Mouse (Mus musculus): ENCODE data around the gene Ezr. TPM values are rescaled to one million over a fixed set of nuclear protein-coding genes. Genes with fewer than 3 reads are reported as not detected.
A peak's percentile ranks its signal among the peaks of the same experiment; 100 is the strongest.

Gene Ezr
- polyA plus RNA-seq, 1 experiment from 2014 or later = 94.4 TPM

DNA sequence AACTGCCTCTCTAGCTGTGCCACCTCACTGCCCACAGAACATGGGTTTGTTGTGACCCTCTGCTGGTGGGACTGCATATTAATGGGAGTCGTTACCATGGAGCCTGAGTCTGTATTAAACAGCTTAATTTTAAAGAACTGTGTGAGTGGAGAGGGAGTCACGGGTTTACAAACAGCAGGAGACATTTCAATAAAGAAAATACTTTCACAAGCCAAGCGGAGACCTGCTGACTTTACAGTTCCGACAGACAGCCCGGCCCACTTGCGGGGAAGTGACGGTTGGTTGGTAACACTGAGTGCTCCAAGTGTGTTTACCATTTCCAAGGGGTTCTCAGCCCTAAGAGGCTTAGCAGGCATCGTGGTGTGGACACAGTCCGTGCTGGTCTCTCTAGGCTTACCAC is 36.6 kb downstream of the Ezr start:
- Histone ChIP-seq H3K36me3 (no peaks in the 10 kb centered on the region), H3K27ac (peak overlapping the region; percentile 81), H3K4me1 (replicated peaks) (peaks cover 72% of the 10 kb centered on the region), H3K4me3 (no peak overlapping the region), H3K27me3 (no peaks in the 10 kb centered on the region), H3K9me3 (no peaks in the 10 kb centered on the region), H3K4me2 (peak overlapping the region; percentile 20), H3K9ac (0 out of 2 replicates have a peak overlapping the region, but pooled peaks have one; percentile 19)
- 23% methylated on average over 9 of the region's 9 CpGs for WGBS
- ATAC-seq (ENCODE audit: low FRiP score) = peak; percentile 88

GRCm38 (mm10) chr17:6745503-6745902 is 37.1 kb downstream of the Ezr start:
- 0 out of 2 replicates have a peak overlapping the region, but pooled peaks have one; percentile 19 for H3K9ac ChIP-seq
- H3K4me1 ChIP-seq (replicated peaks) = peaks cover 76% of the 10 kb centered on the region
- no peaks in the 10 kb centered on the region for H3K36me3 ChIP-seq
- peak overlapping the region; percentile 81 for H3K27ac ChIP-seq
- H3K9me3 ChIP-seq = no peaks in the 10 kb centered on the region
- H3K4me3 ChIP-seq = no peak overlapping the region
- 43% methylated on average over 5 of the region's 5 CpGs for WGBS
- peak overlapping the region; percentile 20; the same call in 1 of the 2 replicates for H3K4me2 ChIP-seq
- ATAC-seq (ENCODE audit: low FRiP score) = 0 out of 2 replicates have a peak, but pooled peaks have one; percentile 19
- no peaks in the 10 kb centered on the region for H3K27me3 ChIP-seq

GRCm38 (mm10) chr17:6744871-6745270 is 37.7 kb downstream of the Ezr start:
- H3K4me3 ChIP-seq = no peak overlapping the region
- peak overlapping the region; percentile 81 for H3K27ac ChIP-seq
- H3K4me2 ChIP-seq = no peak overlapping the region
- no peak overlapping the region for H3K9ac ChIP-seq
- no peak for ATAC-seq (ENCODE audit: low FRiP score)
- WGBS = 82% methylated on average over 14 of the region's 14 CpGs
- peaks cover under 1% of the 10 kb centered on the region; the same call in 1 of the 2 replicates for H3K36me3 ChIP-seq
- no peaks in the 10 kb centered on the region for H3K27me3 ChIP-seq
- H3K9me3 ChIP-seq = no peaks in the 10 kb centered on the region
- peaks cover 82% of the 10 kb centered on the region for H3K4me1 ChIP-seq (replicated peaks)

DNA sequence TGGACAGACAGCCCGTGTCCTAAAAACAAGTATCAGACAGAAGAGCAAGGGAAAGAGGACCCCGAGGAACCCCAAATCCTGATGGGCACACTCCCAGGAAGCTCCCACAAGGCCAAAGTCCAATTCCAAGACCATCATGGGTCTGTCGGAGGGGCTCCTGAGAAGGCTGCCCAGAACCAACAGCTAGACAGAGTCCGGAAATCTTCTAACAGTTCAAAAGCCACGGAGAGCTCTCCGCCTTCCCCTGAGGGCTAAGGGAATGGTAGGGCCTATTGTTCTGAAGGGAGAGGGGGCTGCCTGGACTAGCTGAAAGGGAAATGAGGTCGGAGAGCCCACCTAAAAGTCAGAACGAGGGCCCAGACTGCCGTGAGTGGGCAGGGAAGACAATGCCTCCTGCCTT is 38.2 kb downstream of the Ezr start:
- no peak for ATAC-seq (ENCODE audit: low FRiP score)
- Histone ChIP-seq H3K36me3 (peaks cover 5% of the 10 kb centered on the region), H3K4me2 (no peak overlapping the region), H3K27me3 (no peaks in the 10 kb centered on the region), H3K4me1 (replicated peaks) (peaks cover 82% of the 10 kb centered on the region), H3K9ac (peak overlapping the region; percentile 19; the same call in 1 of the 2 replicates), H3K27ac (peak overlapping the region; percentile 81; the same call in 1 of the 2 replicates), H3K9me3 (no peaks in the 10 kb centered on the region), H3K4me3 (no peak overlapping the region)
- 48% methylated on average over 9 of the region's 9 CpGs for WGBS

DNA sequence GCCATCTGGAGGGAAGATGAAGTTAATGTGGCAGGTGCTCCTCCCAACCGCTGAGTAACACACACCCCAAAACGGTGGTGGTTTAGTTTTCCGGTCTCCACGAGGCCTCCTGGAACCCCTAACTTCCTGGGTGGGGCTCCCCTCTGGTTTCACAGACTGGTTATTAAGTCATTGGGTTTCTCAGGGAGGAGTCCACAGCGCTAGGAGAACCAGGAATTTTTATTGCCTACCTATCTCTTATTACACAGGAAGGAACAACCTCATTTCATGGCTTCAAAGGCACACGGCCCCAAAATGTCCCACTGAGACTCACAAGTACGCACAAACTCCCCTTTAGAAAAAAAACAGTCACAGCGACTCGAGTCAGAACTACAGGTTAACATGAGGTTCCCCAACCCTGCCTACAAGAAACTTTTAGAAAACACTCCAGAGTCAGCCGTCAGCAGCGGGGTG is 38.8 kb downstream of the Ezr start:
- no peak overlapping the region for H3K4me2 ChIP-seq
- H3K27ac ChIP-seq = peak overlapping the region; percentile 81; the same call in 1 of the 2 replicates
- no peaks in the 10 kb centered on the region for H3K9me3 ChIP-seq
- no peak overlapping the region for H3K9ac ChIP-seq
- ATAC-seq (ENCODE audit: low FRiP score) = no peak
- H3K36me3 ChIP-seq = peaks cover 10% of the 10 kb centered on the region
- H3K27me3 ChIP-seq = no peaks in the 10 kb centered on the region
- H3K4me3 ChIP-seq = no peak overlapping the region
- WGBS = 82% methylated on average over 11 of the region's 11 CpGs
- peaks cover 82% of the 10 kb centered on the region for H3K4me1 ChIP-seq (replicated peaks)

DNA sequence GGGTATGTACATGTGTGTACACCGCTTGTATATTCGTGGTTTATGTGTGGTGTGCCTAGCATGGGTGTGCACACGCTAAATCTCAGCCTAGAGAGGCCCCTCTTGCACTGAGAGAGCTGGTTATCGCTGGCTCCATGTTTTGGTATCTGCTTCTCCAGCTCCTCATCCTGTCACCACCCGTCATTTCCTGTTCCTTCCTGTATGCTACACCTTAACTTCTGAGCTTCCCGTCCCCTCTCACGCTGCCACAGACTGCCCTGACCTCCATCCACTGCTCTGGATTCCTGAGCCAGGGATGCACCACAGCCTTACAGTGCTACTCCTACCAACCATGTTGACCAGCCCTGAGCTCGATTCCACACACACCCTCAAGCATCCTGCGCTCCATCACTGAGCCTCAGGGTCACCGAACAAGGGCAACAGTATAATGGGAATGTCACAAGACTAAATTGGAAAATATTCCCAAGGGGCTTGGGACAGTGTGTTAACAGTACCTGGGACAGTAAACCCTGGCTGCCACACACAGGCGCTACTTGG is 39.5 kb downstream of the Ezr start:
- no peak overlapping the region for H3K4me3 ChIP-seq
- WGBS = 87% methylated on average over 11 of the region's 11 CpGs
- no peak for ATAC-seq (ENCODE audit: low FRiP score)
- no peaks in the 10 kb centered on the region for H3K9me3 ChIP-seq
- peaks cover 10% of the 10 kb centered on the region for H3K36me3 ChIP-seq
- no peak overlapping the region for H3K9ac ChIP-seq
- H3K27ac ChIP-seq = no peak overlapping the region
- H3K4me2 ChIP-seq = no peak overlapping the region
- no peaks in the 10 kb centered on the region for H3K27me3 ChIP-seq
- peaks cover 80% of the 10 kb centered on the region for H3K4me1 ChIP-seq (replicated peaks)

GRCm38 (mm10) chr17:6742083-6743038 is 40.2 kb downstream of the Ezr start:
- H3K4me1 ChIP-seq (replicated peaks) = peaks cover 73% of the 10 kb centered on the region
- no peak for ATAC-seq (ENCODE audit: low FRiP score)

DNA sequence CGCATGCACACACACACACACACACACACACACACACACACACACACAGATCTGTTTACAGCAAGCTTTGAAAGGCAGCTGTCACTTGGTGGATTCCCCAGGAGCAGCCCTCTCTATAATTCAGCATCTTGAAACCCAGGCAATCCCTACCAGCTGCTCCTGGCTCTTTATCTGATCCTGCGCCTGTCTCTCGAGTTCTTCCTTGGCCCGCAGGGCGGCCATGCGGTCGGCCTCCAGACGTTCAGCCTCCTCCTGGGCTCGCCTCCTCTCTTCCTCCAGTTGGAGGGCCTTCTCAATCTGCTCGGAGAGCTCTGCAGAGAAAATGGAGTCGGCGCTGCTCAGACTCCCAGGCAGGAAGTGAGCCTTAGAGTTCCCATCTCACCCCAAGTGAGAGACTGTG is 41.3 kb downstream of the Ezr start:
- H3K4me2 ChIP-seq = no peak overlapping the region
- H3K27me3 ChIP-seq = no peaks in the 10 kb centered on the region
- 80% methylated on average over 12 of the region's 12 CpGs for WGBS
- H3K27ac ChIP-seq = peak overlapping the region; percentile 70
- no peak for ATAC-seq (ENCODE audit: low FRiP score)
- H3K4me3 ChIP-seq = no peak overlapping the region
- no peak overlapping the region for H3K9ac ChIP-seq
- H3K36me3 ChIP-seq = peaks cover 10% of the 10 kb centered on the region
- peaks cover 73% of the 10 kb centered on the region for H3K4me1 ChIP-seq (replicated peaks)
- H3K9me3 ChIP-seq = no peaks in the 10 kb centered on the region

More at GRCm38 (mm10) chr17:6742083-6743038, 40.2 kb downstream of the Ezr start:
- H3K4me2 ChIP-seq = no peak overlapping the region
- H3K27me3 ChIP-seq = no peaks in the 10 kb centered on the region
- H3K9me3 ChIP-seq = no peaks in the 10 kb centered on the region
- 63% methylated on average over 33 of the region's 33 CpGs for WGBS
- no peak overlapping the region for H3K4me3 ChIP-seq
- no peak overlapping the region; the same call in 1 of the 2 replicates for H3K9ac ChIP-seq
- H3K27ac ChIP-seq = peak overlapping the region; percentile 70
- peaks cover 10% of the 10 kb centered on the region for H3K36me3 ChIP-seq

- H3K27ac ChIP-seq = peak overlapping the region; percentile 32
- no peak overlapping the region for H3K9ac ChIP-seq
- WGBS = 81% methylated on average over 19 of the region's 19 CpGs
- no peak overlapping the region for H3K4me3 ChIP-seq
- peaks cover 69% of the 10 kb centered on the region for H3K4me1 ChIP-seq (replicated peaks)
- H3K9me3 ChIP-seq = no peaks in the 10 kb centered on the region
- no peak overlapping the region for H3K4me2 ChIP-seq
- peaks cover 10% of the 10 kb centered on the region for H3K36me3 ChIP-seq
- H3K27me3 ChIP-seq = no peaks in the 10 kb centered on the region
- no peak for ATAC-seq (ENCODE audit: low FRiP score)
These were observed 42.0 kb downstream of the Ezr start for GRCm38 (mm10) chr17:6740331-6741170.

GRCm38 (mm10) chr17:6739756-6740155 is 42.8 kb downstream of the Ezr start:
- Histone ChIP-seq H3K27ac (no peak overlapping the region), H3K9ac (no peak overlapping the region), H3K4me3 (no peak overlapping the region), H3K27me3 (no peaks in the 10 kb centered on the region), H3K9me3 (no peaks in the 10 kb centered on the region), H3K4me2 (no peak overlapping the region), H3K36me3 (peaks cover 10% of the 10 kb centered on the region), H3K4me1 (replicated peaks) (peaks cover 61% of the 10 kb centered on the region)
- WGBS = 95% methylated on average over 15 of the region's 15 CpGs
- ATAC-seq (ENCODE audit: low FRiP score) = no peak

GRCm38 (mm10) chr17:6739266-6739665 is 43.3 kb downstream of the Ezr start:
- peaks cover 56% of the 10 kb centered on the region for H3K4me1 ChIP-seq (replicated peaks)
- H3K27me3 ChIP-seq = no peaks in the 10 kb centered on the region
- H3K9ac ChIP-seq = no peak overlapping the region
- H3K9me3 ChIP-seq = no peaks in the 10 kb centered on the region
- no peak overlapping the region for H3K4me3 ChIP-seq
- peaks cover 10% of the 10 kb centered on the region for H3K36me3 ChIP-seq
- no peak overlapping the region for H3K27ac ChIP-seq
- no peak overlapping the region for H3K4me2 ChIP-seq
- no peak for ATAC-seq (ENCODE audit: low FRiP score)
- WGBS = 91% methylated on average over 13 of the region's 13 CpGs

DNA sequence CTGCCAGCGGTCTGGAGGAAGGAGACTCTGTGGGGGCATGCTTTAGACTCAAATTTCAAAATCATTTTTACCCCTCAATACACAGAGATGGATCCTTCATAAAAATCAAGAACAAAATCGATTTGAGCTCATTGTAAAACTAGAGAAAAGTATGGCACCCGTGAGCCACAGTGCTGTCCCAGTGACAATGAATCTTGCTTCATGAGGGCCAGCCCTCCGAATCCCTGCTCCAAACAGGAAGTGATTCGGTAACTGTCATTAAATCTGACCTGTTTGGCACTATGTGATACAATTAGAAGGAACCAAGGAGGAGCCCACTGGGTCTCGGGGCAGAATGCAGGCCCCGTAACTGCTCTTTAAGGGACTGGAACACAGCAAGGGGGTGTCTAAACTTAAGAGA is 43.7 kb downstream of the Ezr start:
- H3K9me3 ChIP-seq = no peaks in the 10 kb centered on the region
- H3K4me1 ChIP-seq (replicated peaks) = peaks cover 53% of the 10 kb centered on the region

More for the DNA sequence above, 43.7 kb downstream of the Ezr start:
- Histone ChIP-seq H3K9ac (no peak overlapping the region), H3K36me3 (peaks cover 10% of the 10 kb centered on the region), H3K4me3 (no peak overlapping the region), H3K4me2 (no peak overlapping the region), H3K27me3 (no peaks in the 10 kb centered on the region), H3K27ac (no peak overlapping the region)
- no peak for ATAC-seq (ENCODE audit: low FRiP score)
- 87% methylated on average over 7 of the region's 7 CpGs for WGBS

All from hindbrain, embryonic 13.5 days (tissue).